Mouse (Mus musculus) limb, embryonic 12.5 days (tissue): ENCODE results near the gene Lhx5. TPM values are rescaled to one million over a fixed set of nuclear protein-coding genes. Genes with fewer than 3 reads are reported as not detected.

ENCODE experiments used
- ATAC-seq: fragments of 200-750 bp; cut with Nextera tagmentation; 2 replicates; pipeline ENCODE4 v1.8.0; 2017; ENCODE audit warnings: low read depth, moderate TSS enrichment; ENCODE audit not compliant: insufficient number of reproducible peaks, insufficient read depth, low FRiP score, low TSS enrichment
- H3K27ac ChIP-seq: fragments of 300-500 bp; sonication (generic); 2 replicates; pipeline ENCODE4 v1.5.1; 2016; ENCODE audit warnings: mild to moderate bottlenecking, moderate library complexity
- H3K27me3 ChIP-seq: fragments of 300-500 bp; sonication (generic); 2 replicates; pipeline ENCODE4 v1.6.1; 2016; ENCODE audit warnings: mild to moderate bottlenecking, moderate library complexity
- H3K36me3 ChIP-seq: fragments of 300-500 bp; sonication (generic); 2 replicates; pipeline ENCODE4 v1.6.1; 2016; ENCODE audit warnings: mild to moderate bottlenecking, moderate library complexity
- H3K4me1 ChIP-seq: fragments of 300-500 bp; sonication (generic); replicated peaks from 2 replicates; pipeline ENCODE4 v1.6.1; 2016
- H3K4me2 ChIP-seq: fragments of 300-500 bp; sonication (generic); 2 replicates; pipeline ENCODE4 v1.6.1; 2016; ENCODE audit warnings: mild to moderate bottlenecking, moderate library complexity
- H3K4me3 ChIP-seq: fragments of 300-500 bp; sonication (generic); replicated peaks from 2 replicates; pipeline ENCODE4 v1.5.1; 2016; ENCODE audit warnings: mild to moderate bottlenecking
- H3K9ac ChIP-seq: fragments of 300-500 bp; sonication (generic); replicated peaks from 2 replicates; pipeline ENCODE4 v1.6.1; 2016; ENCODE audit warnings: mild to moderate bottlenecking, moderate library complexity
- H3K9me3 ChIP-seq: fragments of 300-500 bp; sonication (generic); 2 replicates; pipeline ENCODE4 v1.6.1; 2016; ENCODE audit warnings: mild to moderate bottlenecking, moderate library complexity
- WGBS: fragments of 180-500 bp; shearing (Covaris S2); methylation state at CpG from one replicate; pipeline ENCODE4 v1.1.7; 2016; 5-methylcytosine and 5-hydroxymethylcytosine counted together
- polyA plus RNA-seq: library from polyadenylated mRNA; unstranded; fragments of >200 nt; fragmentation: Nextera tagmentation; extraction: Ambion mirVana; gene quantifications from 2 replicates; pipeline ENCODE4 v1.2.1, GENCODE M21; 2016

Lhx5 gene
- not detected in 2 replicates for polyA plus RNA-seq

- H3K9ac ChIP-seq, result no peak within 1 kb of the TSS
- no peak within 1 kb of the TSS for H3K27ac ChIP-seq
- no peaks in the 10 kb centered on the region for H3K36me3 ChIP-seq
- ATAC-seq, result no peak
- peaks cover 6% of the 10 kb centered on the region for H3K4me1 ChIP-seq
- H3K4me2 ChIP-seq, result no peak within 1 kb of the TSS
- H3K4me3 ChIP-seq, result 0 out of 2 replicates have a peak within 1 kb of the TSS, but pooled peaks have one; percentile 4
- under 1% methylated on average over 69 of the region's 69 CpGs for WGBS
- H3K9me3 ChIP-seq, result no peaks in the 10 kb centered on the region
- H3K27me3 ChIP-seq, result peaks cover 98% of the 10 kb centered on the region
Measured at GRCm38 (mm10) chr5:120431649-120432485, at the start of gene Lhx5. Gene Lhx5 (plus strand): TSS chr5:120431699.

GRCm38 (mm10) chr5:120386361-120386760 lies 45.1 kb upstream of the Lhx5 start:
- no peak overlapping the region for H3K4me2 ChIP-seq
- H3K4me1 ChIP-seq, result no peaks in the 10 kb centered on the region
- no peaks in the 10 kb centered on the region for H3K36me3 ChIP-seq
- H3K27me3 ChIP-seq, result peaks cover 62% of the 10 kb centered on the region
- H3K27ac ChIP-seq, result no peak overlapping the region
- H3K4me3 ChIP-seq, result no peak overlapping the region
- no peak overlapping the region for H3K9ac ChIP-seq
- 0 out of 2 replicates have a peak, but pooled peaks cover 3% of the 10 kb centered on the region for H3K9me3 ChIP-seq
- ATAC-seq, result no peak
- 81% methylated on average over 4 of the region's 4 CpGs for WGBS

- H3K27ac ChIP-seq, result no peak overlapping the region
- no peaks in the 10 kb centered on the region for H3K36me3 ChIP-seq
- H3K4me2 ChIP-seq, result no peak overlapping the region
- peaks cover 63% of the 10 kb centered on the region for H3K27me3 ChIP-seq
- 47% methylated on average over 9 of the region's 9 CpGs for WGBS
- no peaks in the 10 kb centered on the region for H3K4me1 ChIP-seq
- 0 out of 2 replicates have a peak, but pooled peaks cover 3% of the 10 kb centered on the region for H3K9me3 ChIP-seq
- no peak overlapping the region for H3K4me3 ChIP-seq
- no peak overlapping the region for H3K9ac ChIP-seq
- ATAC-seq, result no peak
Measured at GRCm38 (mm10) chr5:120388765-120389164, 42.7 kb upstream of the Lhx5 start.

GRCm38 (mm10) chr5:120389973-120390372 lies 41.5 kb upstream of the Lhx5 start:
- no peak overlapping the region for H3K4me2 ChIP-seq
- H3K9me3 ChIP-seq, result no peaks in the 10 kb centered on the region
- no peak overlapping the region for H3K27ac ChIP-seq
- H3K4me3 ChIP-seq, result no peak overlapping the region
- WGBS, result 82% methylated on average over 2 of the region's 2 CpGs
- no peak overlapping the region for H3K9ac ChIP-seq
- H3K27me3 ChIP-seq, result peaks cover 65% of the 10 kb centered on the region
- no peaks in the 10 kb centered on the region for H3K4me1 ChIP-seq
- H3K36me3 ChIP-seq, result no peaks in the 10 kb centered on the region
- no peak for ATAC-seq

- H3K4me1 ChIP-seq, result peaks cover 3% of the 10 kb centered on the region; the same call in 1 of the 2 replicates
- H3K9ac ChIP-seq, result no peak overlapping the region
- whole genome bisulfite sequencing, result 18% methylated on average over 21 of the region's 25 CpGs
- H3K27ac ChIP-seq, result no peak overlapping the region
- no peak for ATAC-seq
- H3K9me3 ChIP-seq, result no peaks in the 10 kb centered on the region
- H3K4me2 ChIP-seq, result no peak overlapping the region
- H3K27me3 ChIP-seq, result peaks cover 94% of the 10 kb centered on the region
- no peak overlapping the region for H3K4me3 ChIP-seq
- no peaks in the 10 kb centered on the region for H3K36me3 ChIP-seq
Measured at GRCm38 (mm10) chr5:120393871-120394667, 37.4 kb upstream of the Lhx5 start.

- no peak overlapping the region for H3K9ac ChIP-seq
- WGBS, result 2% methylated on average over 12 of the region's 13 CpGs
- H3K36me3 ChIP-seq, result no peaks in the 10 kb centered on the region
- H3K4me3 ChIP-seq, result no peak overlapping the region
- no peaks in the 10 kb centered on the region for H3K9me3 ChIP-seq
- ATAC-seq, result no peak
- peak overlapping the region; percentile 22 for H3K4me2 ChIP-seq
- no peak overlapping the region for H3K27ac ChIP-seq
- peaks cover 3% of the 10 kb centered on the region; the same call in 1 of the 2 replicates for H3K4me1 ChIP-seq
- H3K27me3 ChIP-seq, result peaks cover 96% of the 10 kb centered on the region
Measured at GRCm38 (mm10) chr5:120397988-120398387, 33.5 kb upstream of the Lhx5 start.

- no peak for ATAC-seq
- Histone ChIP-seq H3K27ac (no peak overlapping the region), H3K4me2 (no peak overlapping the region), H3K4me1 (peaks cover 4% of the 10 kb centered on the region; the same call in 1 of the 2 replicates), H3K9me3 (no peaks in the 10 kb centered on the region), H3K36me3 (no peaks in the 10 kb centered on the region), H3K9ac (no peak overlapping the region), H3K27me3 (peaks cover 75% of the 10 kb centered on the region), H3K4me3 (no peak overlapping the region)
- WGBS, result 77% methylated on average over 12 of the region's 12 CpGs
Measured at GRCm38 (mm10) chr5:120404831-120405591, 26.5 kb upstream of the Lhx5 start.

GRCm38 (mm10) chr5:120408933-120409332 lies 22.6 kb upstream of the Lhx5 start:
- Histone ChIP-seq H3K9me3 (no peaks in the 10 kb centered on the region), H3K9ac (no peak overlapping the region), H3K27ac (no peak overlapping the region), H3K27me3 (peaks cover 79% of the 10 kb centered on the region), H3K4me1 (peaks cover 4% of the 10 kb centered on the region; the same call in 1 of the 2 replicates), H3K4me2 (no peak overlapping the region), H3K4me3 (no peak overlapping the region), H3K36me3 (no peaks in the 10 kb centered on the region)
- 76% methylated on average over 14 of the region's 14 CpGs for WGBS
- 0 out of 2 replicates have a peak, but pooled peaks have one; percentile 56 for ATAC-seq

- WGBS, result 1% methylated on average over 41 of the region's 41 CpGs
- Histone ChIP-seq H3K27ac (no peak overlapping the region), H3K36me3 (no peaks in the 10 kb centered on the region), H3K4me3 (0 out of 2 replicates have a peak overlapping the region, but pooled peaks have one; percentile 15), H3K9ac (no peak overlapping the region), H3K4me2 (peak overlapping the region; percentile 30; the same call in 1 of the 2 replicates), H3K9me3 (no peaks in the 10 kb centered on the region), H3K27me3 (peaks cover 81% of the 10 kb centered on the region), H3K4me1 (peaks cover 4% of the 10 kb centered on the region; the same call in 1 of the 2 replicates)
- no peak for ATAC-seq
Measured at GRCm38 (mm10) chr5:120409385-120410378, 21.8 kb upstream of the Lhx5 start.

- no peak for ATAC-seq
Measured at GRCm38 (mm10) chr5:120413436-120413835, 18.1 kb upstream of the Lhx5 start.

More at GRCm38 (mm10) chr5:120413436-120413835, 18.1 kb upstream of the Lhx5 start:
- Histone ChIP-seq H3K9me3 (no peaks in the 10 kb centered on the region), H3K36me3 (no peaks in the 10 kb centered on the region), H3K9ac (no peak overlapping the region), H3K27ac (no peak overlapping the region), H3K4me1 (peaks cover 4% of the 10 kb centered on the region; the same call in 1 of the 2 replicates), H3K4me2 (no peak overlapping the region), H3K27me3 (peaks cover 90% of the 10 kb centered on the region), H3K4me3 (no peak overlapping the region)
- 87% methylated on average over 6 of the region's 6 CpGs for WGBS
